Mouse (Mus musculus) lung, adult 2 months (tissue): Measurements from ENCODE around the gene Rorc.

Experiments
- CTCF ChIP-seq: fragments of 200-500 bp; IDR thresholded peaks from 2 replicates; pipeline ENCODE4 v1.5.1; 2011; ENCODE audit warnings: mild to moderate bottlenecking, low read length, control low read depth; ENCODE audit not compliant: insufficient read depth
- POLR2A ChIP-seq: fragments of 200-500 bp; IDR thresholded peaks from 2 replicates; pipeline ENCODE4 v1.6.1; 2011; ENCODE audit warnings: low read depth, mild to moderate bottlenecking, control low read depth, low read length, borderline replicate concordance; ENCODE audit errors: extremely low read depth

DNA sequence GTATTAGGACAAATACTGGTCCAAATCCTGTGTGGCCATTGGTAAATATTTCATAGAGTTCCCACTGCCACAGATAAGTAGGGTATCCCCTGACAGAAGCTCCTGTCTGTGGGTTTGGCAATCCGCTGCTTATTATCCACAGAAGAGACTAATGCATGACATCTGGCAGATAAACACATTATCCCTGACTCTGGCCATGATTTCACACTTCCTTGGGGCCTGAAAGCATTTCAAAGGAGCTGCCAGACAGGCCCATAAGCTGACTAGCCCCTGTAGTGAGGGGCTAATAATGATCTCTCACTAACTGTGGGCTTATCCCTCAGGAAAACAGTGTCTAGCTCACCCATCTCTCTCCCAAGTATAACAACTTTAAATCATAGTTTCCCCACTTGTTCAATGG is 30.0 kb upstream of the Rorc start:
- TF ChIP-seq CTCF, result no peak
- no peak for TF ChIP-seq POLR2A
